In the genomic region with DNA sequence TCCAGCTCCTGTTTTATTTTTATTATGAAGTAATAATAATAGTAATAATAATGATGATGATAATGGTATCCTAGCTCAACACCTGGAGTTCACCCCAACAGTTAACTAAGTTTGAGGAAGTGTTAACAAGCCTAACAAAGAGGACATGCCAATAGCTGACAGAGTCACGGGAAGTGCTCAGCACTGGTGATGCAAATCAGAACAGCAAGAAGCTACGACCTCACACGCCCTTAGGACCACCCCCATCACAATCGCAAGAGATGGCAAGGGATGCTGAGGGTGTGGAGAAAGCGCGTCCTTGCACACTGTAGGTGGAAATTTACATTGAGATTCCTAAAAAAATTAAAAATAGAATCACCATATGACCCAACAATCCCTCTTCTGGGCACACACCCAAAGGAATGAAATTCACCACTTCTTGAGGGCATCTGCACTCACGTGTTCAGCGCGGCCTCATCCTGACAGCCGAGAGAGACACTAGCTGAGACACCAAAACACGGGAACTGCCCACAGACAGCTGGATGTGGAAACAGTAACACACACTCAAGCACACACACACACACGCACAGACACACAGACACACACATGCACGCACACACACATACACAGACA, we compare ENCODE assay signal across 25 mouse cellular contexts. TPM values are rescaled to one million over a fixed set of nuclear protein-coding genes. Genes with fewer than 3 reads are reported as not detected.
DNase-seq lines count a peak whose midpoint lies in the region; ATAC-seq and TF ChIP-seq lines count a peak whose summit lies in the region.
"Had no signal": no experiment of that assay in that cellular context is flagged by ENCODE, and none has a peak within 500 bp of the region (broad histone marks: within the 10 kb centered on the region; RNA-seq: fewer than 3 reads in every experiment).

No protein-coding gene starts in this region.

- no peak overlapping the region for H3K9ac ChIP-seq in neural tube, embryonic 15.5 days (replicated peaks)
- H3K9ac ChIP-seq: forebrain, postnatal 0 days; hindbrain, embryonic 13.5 days; limb, embryonic 12.5 days; liver, embryonic 12.5 days had no signal

- 93% methylated on average over 13 of the region's 13 CpGs for WGBS in forebrain, embryonic 10.5 days
- WGBS in neural tube, embryonic 15.5 days = 88% methylated on average over 13 of the region's 13 CpGs

- H3K27me3 ChIP-seq in E14TG2a.4 (ENCODE audit: insufficient read depth, low read length) = no peaks in the 10 kb centered on the region
- H3K27me3 ChIP-seq in forebrain, embryonic 10.5 days (ENCODE audit: poor library complexity, severe bottlenecking) = no peaks in the 10 kb centered on the region
- no peaks in the 10 kb centered on the region for H3K27me3 ChIP-seq in neural tube, embryonic 15.5 days (replicated peaks)
- H3K27me3 ChIP-seq: hindbrain, embryonic 13.5 days; limb, embryonic 12.5 days; liver, embryonic 12.5 days had no signal

- DNase-seq in spleen, postnatal 36 days (ENCODE audit: low spot score in 2 of 2) = peak; percentile 31 to 42
- no peak for DNase-seq in spleen, adult 18-20 months
- no peak for DNase-seq in forebrain, embryonic 10.5 days (ENCODE audit: extremely low spot score, low spot score)
- DNase-seq in gastrocnemius, postnatal 36 days = no peak
- DNase-seq: cerebellum, adult 11-12 months; cerebellum, postnatal 10 days; forebrain, postnatal 0 days; heart, postnatal 14 days; kidney, adult 2 months; kidney, postnatal 25 days; lung, adult 18-20 months; lung, postnatal 10 days; thymus, postnatal 36 days had no signal

- no peak overlapping the region for H3K27ac ChIP-seq in forebrain, embryonic 10.5 days
- no peak overlapping the region for H3K27ac ChIP-seq in neural tube, embryonic 15.5 days (replicated peaks)
- H3K27ac ChIP-seq: embryonic facial prominence, embryonic 10.5 days; hindbrain, embryonic 13.5 days; layer of hippocampus, adult 2 months; limb, embryonic 12.5 days; liver, embryonic 12.5 days had no signal

- H3K36me3 ChIP-seq in E14TG2a.4 (ENCODE audit: insufficient read depth, low read length) = peaks cover 52% of the 10 kb centered on the region
- H3K36me3 ChIP-seq in forebrain, embryonic 10.5 days (replicated peaks) = peaks cover 100% of the 10 kb centered on the region
- peaks cover 17% of the 10 kb centered on the region for H3K36me3 ChIP-seq in neural tube, embryonic 15.5 days

- H3K9me3 ChIP-seq in E14TG2a.4 (ENCODE audit: low read length) = no peaks in the 10 kb centered on the region
- H3K9me3 ChIP-seq in forebrain, embryonic 10.5 days = peaks cover 54% of the 10 kb centered on the region
- no peaks in the 10 kb centered on the region for H3K9me3 ChIP-seq in neural tube, embryonic 15.5 days (replicated peaks)
- H3K9me3 ChIP-seq: hindbrain, embryonic 13.5 days; liver, embryonic 12.5 days had no signal

- intact Hi-C loops in gastrocnemius, postnatal 36 days (cut with DNase I) = no loop called here

- H3K4me3 ChIP-seq in E14TG2a.4 (replicated peaks; ENCODE audit: low read length) = 0 out of 2 replicates have a peak overlapping the region, but pooled peaks have one; percentile 4
- H3K4me3 ChIP-seq in forebrain, embryonic 10.5 days = no peak overlapping the region
- H3K4me3 ChIP-seq in neural tube, embryonic 15.5 days (replicated peaks) = no peak overlapping the region
- H3K4me3 ChIP-seq: embryonic facial prominence, embryonic 10.5 days; hindbrain, embryonic 13.5 days; layer of hippocampus, adult 2 months; limb, embryonic 12.5 days; liver, embryonic 12.5 days had no signal

- H3K4me2 ChIP-seq in neural tube, embryonic 15.5 days = no peak overlapping the region
- H3K4me2 ChIP-seq: heart, embryonic 11.5 days; hindbrain, embryonic 13.5 days; limb, embryonic 12.5 days; liver, embryonic 12.5 days; midbrain, embryonic 11.5 days had no signal

- ATAC-seq in granulocyte monocyte progenitor cell, adult 5-6 weeks (replicated peaks; ENCODE audit: poor library complexity, severe bottlenecking) = peak; percentile 47
- ATAC-seq in neural tube, embryonic 15.5 days (ENCODE audit: low FRiP score) = no peak
- ATAC-seq: forebrain, postnatal 0 days; inflammation-experienced regulatory T-cells, adult 6 months; liver, embryonic 12.5 days had no signal

- H3K4me1 ChIP-seq in E14TG2a.4 (replicated peaks; ENCODE audit: low read depth, low read length) = peaks cover 76% of the 10 kb centered on the region
- H3K4me1 ChIP-seq in forebrain, embryonic 10.5 days = no peaks in the 10 kb centered on the region
- H3K4me1 ChIP-seq in neural tube, embryonic 15.5 days = 0 out of 2 replicates have a peak, but pooled peaks cover 6% of the 10 kb centered on the region
- H3K4me1 ChIP-seq: limb, embryonic 12.5 days had no signal

- TF ChIP-seq CTCF in E14TG2a.4 (conservative IDR thresholded peaks at IDR 0.05; ENCODE audit: low read length) = no peak

RNA-seq across cellular contexts. Expression of a gene that starts 11.5 kb away (rescaled TPM):
- total RNA-seq in granulocyte monocyte progenitor cell, adult 5-6 weeks (2014; fragmentation: Nextera tagmentation) = 93.0 and 110 TPM in 2 replicates
- 63.9 and 67.5 TPM in 2 replicates for total RNA-seq in granulocyte monocyte progenitor cell, adult 5-6 weeks (2017)
- 127 and 138 TPM in 2 replicates for polyA plus RNA-seq in forebrain, embryonic 10.5 days (2016; fragmentation: Nextera tagmentation; extraction: Ambion mirVana)
- total RNA-seq in gastrocnemius, postnatal 36 days (2021) = 1 to 10 TPM in 1 of 2 experiments, under 1 TPM in 1; 0.69 to 2.0 TPM
- polyA plus RNA-seq in neural tube, embryonic 15.5 days (2015; fragmentation: Nextera tagmentation; extraction: Ambion mirVana) = 127 and 134 TPM in 2 replicates
- total RNA-seq: MEL had no signal

Comparison
In these comparisons a context has a peak if more than half of its experiments do, and no peak if none do; other contexts are left out.
1. DNase-seq: peak in spleen, postnatal 36 days (2 of 2); none in spleen, adult 18-20 months (0 of 2), forebrain, embryonic 10.5 days (single experiment) and gastrocnemius, postnatal 36 days (0 of 2).
2. RNA of a gene that starts 11.5 kb away (total RNA-seq): 63.9 to 110 TPM in granulocyte monocyte progenitor cell, adult 5-6 weeks; 0.69 to 2.0 TPM in gastrocnemius, postnatal 36 days; every median in the first group is over 10 times any median in the second.